Mouse (Mus musculus): ENCODE data around the gene Pdpr.

GRCm38 (mm10) chr8:111056691-111057293 is 37.6 kb upstream of the Pdpr start:
- no peak for TF ChIP-seq CHD2 (IDR thresholded peaks at IDR 0.05; ENCODE audit: low read depth, low read length)
- TF ChIP-seq HCFC1 (IDR thresholded peaks at IDR 0.05; ENCODE audit: borderline replicate concordance, insufficient read depth, low read length) = no peak
